Mouse (Mus musculus): ENCODE measurements at regions not wholly inside any gene's neighbourhood (a gene's known extent, or its start where the extent isn't known, plus 50 kb on each side); places are given as distances from the start of the nearest gene placed in this dataset.

DNA sequence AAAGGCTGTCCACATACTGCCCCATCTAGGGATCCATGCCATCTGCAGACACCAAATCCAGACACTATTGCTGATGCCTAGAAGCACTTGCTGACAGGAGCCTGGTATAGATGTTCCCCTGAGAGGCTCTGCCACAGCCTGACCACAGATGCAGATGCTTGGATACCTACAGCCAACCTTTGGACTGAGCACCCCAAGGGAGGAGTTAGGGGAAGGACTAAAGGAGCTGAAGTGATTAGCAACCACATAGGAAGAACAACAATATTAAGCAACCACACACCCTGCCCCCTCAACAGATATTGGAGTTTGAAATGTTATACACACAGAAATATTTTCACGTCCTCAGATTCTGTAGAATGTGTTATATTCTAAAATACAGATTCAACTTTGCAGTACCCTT is 53.9 kb upstream of the Atxn7l3b start:
- TF ChIP-seq CHD2 (IDR thresholded peaks at IDR 0.05; ENCODE audit: low read length) (no peak), POLR2A (IDR thresholded peaks at IDR 0.05; ENCODE audit: low read depth, low read length) (no peak), MAFK (IDR thresholded peaks at IDR 0.05; ENCODE audit: insufficient replicate concordance, low read length) (no peak)
